Mouse (Mus musculus) MEL (cell line): Measurements from ENCODE around the gene Cdca4.

Experiments used
- CHD2 ChIP-seq: IDR thresholded peaks from 2 replicates; pipeline ENCODE4 v1.6.1; 2011; ENCODE audit warnings: low read length, improper control_type of control experiment
- CTCF ChIP-seq, 3 experiments: IDR thresholded peaks in 2 of 3; conservative IDR thresholded peaks in 1 of 3; 2 replicates each; pipeline ENCODE4 v1.5.1; 2011 to 2012; ENCODE audit warnings: low read length in 3 of 3, low read depth in 2 of 3, mild to moderate bottlenecking in 2 of 3, improper control_type of control experiment in 1 of 3, inconsistent platforms in 1 of 3, mixed read lengths in 1 of 3, moderate library complexity in 1 of 3; ENCODE audit not compliant: control insufficient read depth in 1 of 3, insufficient read depth in 1 of 3, poor library complexity in 1 of 3, severe bottlenecking in 1 of 3
- HCFC1 ChIP-seq: IDR thresholded peaks from 2 replicates; pipeline ENCODE4 v1.6.1; 2012; ENCODE audit warnings: low read depth, mild to moderate bottlenecking, inconsistent platforms, low read length, improper control_type of control experiment, moderate library complexity
- MAZ ChIP-seq: IDR thresholded peaks from 2 replicates; pipeline ENCODE4 v1.6.1; 2012; ENCODE audit warnings: low read depth, mild to moderate bottlenecking, inconsistent platforms, low read length, improper control_type of control experiment
- MYB ChIP-seq: IDR thresholded peaks from 2 replicates; pipeline ENCODE4 v1.6.1; 2011; ENCODE audit warnings: mild to moderate bottlenecking, low read depth, low read length, improper control_type of control experiment
- POLR2A ChIP-seq, 2 experiments: IDR thresholded peaks; 2 replicates each; pipeline ENCODE4 v1.6.1; 2011 to 2012; ENCODE audit warnings: low read length in 2 of 2, mild to moderate bottlenecking in 2 of 2, control low read depth in 1 of 2, improper control_type of control experiment in 1 of 2, low read depth in 1 of 2, moderate library complexity in 1 of 2; ENCODE audit not compliant: control insufficient read depth in 1 of 2, insufficient read depth in 1 of 2, poor library complexity in 1 of 2
- TAL1 ChIP-seq: IDR thresholded peaks from 2 replicates; pipeline ENCODE4 v1.6.1; 2012; ENCODE audit warnings: mild to moderate bottlenecking, inconsistent platforms, low read length, moderate library complexity, mixed read lengths
- TCF12 ChIP-seq: IDR thresholded peaks from 2 replicates; pipeline ENCODE4 v1.6.1; 2014; ENCODE audit warnings: low read depth, mild to moderate bottlenecking, inconsistent platforms, low read length, improper control_type of control experiment, moderate library complexity
- USF1 ChIP-seq: IDR thresholded peaks from 2 replicates; pipeline ENCODE4 v1.6.1; 2014; ENCODE audit warnings: low read depth, mild to moderate bottlenecking, inconsistent platforms, low read length, improper control_type of control experiment, moderate library complexity
- ZKSCAN1 ChIP-seq: IDR thresholded peaks from 2 replicates; pipeline ENCODE4 v1.6.1; 2012; ENCODE audit warnings: low read depth, mild to moderate bottlenecking, inconsistent platforms, low read length, improper control_type of control experiment, moderate library complexity
- ZNF384 ChIP-seq: IDR thresholded peaks from 2 replicates; pipeline ENCODE4 v1.6.1; 2012; ENCODE audit warnings: low read depth, mild to moderate bottlenecking, inconsistent platforms, low read length, improper control_type of control experiment

- TF ChIP-seq POLR2A (IDR thresholded peaks at IDR 0.05; ENCODE audit: control insufficient read depth in 1 of 2, insufficient read depth in 1 of 2, low read depth in 1 of 2, low read length in 2 of 2, poor library complexity in 1 of 2) (no peak), MYB (no peak), TCF12 (no peak), CTCF (IDR thresholded peaks at IDR 0.05 in 2 of 3, conservative IDR thresholded peaks at IDR 0.05 in 1 of 3; ENCODE audit: control insufficient read depth in 1 of 3, insufficient read depth in 1 of 3, low read depth in 2 of 3, low read length in 3 of 3, poor library complexity in 1 of 3, severe bottlenecking in 1 of 3) (peak in 2 of 3 experiments; percentile 100; a peak in 5 of 6 replicates), ZKSCAN1 (no peak), USF1 (no peak), MAZ (peak; percentile 92; the same call in 1 of the 2 replicates), ZNF384 (peak; percentile 78), TAL1 (no peak), CHD2 (no peak), HCFC1 (peak; percentile 60)
These were observed 14.6 kb upstream of the Cdca4 start for GRCm38 (mm10) chr12:112843803-112844202.
